Mouse (Mus musculus) limb, embryonic 12.5 days (tissue): ENCODE measurements around the gene Slit3. TPM values are rescaled to one million over a fixed set of nuclear protein-coding genes. Genes with fewer than 3 reads are reported as not detected.

Experiments used
- ATAC-seq: fragments of 200-750 bp; cut with Nextera tagmentation; 2 replicates; pipeline ENCODE4 v1.8.0; 2017; ENCODE audit warnings: low read depth, moderate TSS enrichment; ENCODE audit not compliant: insufficient number of reproducible peaks, insufficient read depth, low FRiP score, low TSS enrichment
- H3K27ac ChIP-seq: fragments of 300-500 bp; sonication (generic); 2 replicates; pipeline ENCODE4 v1.5.1; 2016; ENCODE audit warnings: mild to moderate bottlenecking, moderate library complexity
- H3K27me3 ChIP-seq: fragments of 300-500 bp; sonication (generic); 2 replicates; pipeline ENCODE4 v1.6.1; 2016; ENCODE audit warnings: mild to moderate bottlenecking, moderate library complexity
- H3K36me3 ChIP-seq: fragments of 300-500 bp; sonication (generic); 2 replicates; pipeline ENCODE4 v1.6.1; 2016; ENCODE audit warnings: mild to moderate bottlenecking, moderate library complexity
- H3K4me1 ChIP-seq: fragments of 300-500 bp; sonication (generic); replicated peaks from 2 replicates; pipeline ENCODE4 v1.6.1; 2016
- H3K4me2 ChIP-seq: fragments of 300-500 bp; sonication (generic); 2 replicates; pipeline ENCODE4 v1.6.1; 2016; ENCODE audit warnings: mild to moderate bottlenecking, moderate library complexity
- H3K4me3 ChIP-seq: fragments of 300-500 bp; sonication (generic); replicated peaks from 2 replicates; pipeline ENCODE4 v1.5.1; 2016; ENCODE audit warnings: mild to moderate bottlenecking
- H3K9ac ChIP-seq: fragments of 300-500 bp; sonication (generic); replicated peaks from 2 replicates; pipeline ENCODE4 v1.6.1; 2016; ENCODE audit warnings: mild to moderate bottlenecking, moderate library complexity
- H3K9me3 ChIP-seq: fragments of 300-500 bp; sonication (generic); 2 replicates; pipeline ENCODE4 v1.6.1; 2016; ENCODE audit warnings: mild to moderate bottlenecking, moderate library complexity
- WGBS: fragments of 180-500 bp; shearing (Covaris S2); methylation state at CpG from one replicate; pipeline ENCODE4 v1.1.7; 2016; 5-methylcytosine and 5-hydroxymethylcytosine counted together
- polyA plus RNA-seq: library from polyadenylated mRNA; unstranded; fragments of >200 nt; fragmentation: Nextera tagmentation; extraction: Ambion mirVana; gene quantifications from 2 replicates; pipeline ENCODE4 v1.2.1, GENCODE M21; 2016

Gene Slit3
- polyA plus RNA-seq, 1 experiment from 2014 or later: 29.7 TPM

DNA sequence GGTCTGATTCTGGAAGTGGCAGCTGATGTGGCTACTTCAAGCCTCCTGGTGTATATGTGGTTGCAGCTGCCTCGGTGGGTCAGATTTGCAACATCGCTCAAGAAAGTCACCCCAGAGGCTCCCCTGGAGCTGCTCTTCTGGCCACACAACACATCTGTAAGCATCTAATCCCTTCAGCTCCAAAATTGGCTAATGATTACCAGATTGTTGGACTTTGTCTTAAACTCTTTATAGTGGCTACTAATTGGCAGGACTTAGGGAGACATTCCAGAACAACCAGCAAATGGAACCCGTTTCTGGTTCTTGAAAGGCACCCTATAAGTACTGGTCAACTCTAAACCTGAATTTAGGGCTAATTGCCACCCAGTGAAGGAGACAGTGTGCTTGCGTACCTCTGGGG is 348.9 kb downstream of the Slit3 start:
- Histone ChIP-seq H3K4me1 (peaks cover 45% of the 10 kb centered on the region), H3K36me3 (no peaks in the 10 kb centered on the region), H3K27me3 (no peaks in the 10 kb centered on the region), H3K4me2 (no peak overlapping the region), H3K9me3 (no peaks in the 10 kb centered on the region), H3K9ac (no peak overlapping the region), H3K27ac (peak overlapping the region; percentile 43), H3K4me3 (no peak overlapping the region)
- WGBS: 23% methylated on average over 4 of the region's 4 CpGs
- ATAC-seq: 0 out of 2 replicates have a peak, but pooled peaks have one; percentile 21

DNA sequence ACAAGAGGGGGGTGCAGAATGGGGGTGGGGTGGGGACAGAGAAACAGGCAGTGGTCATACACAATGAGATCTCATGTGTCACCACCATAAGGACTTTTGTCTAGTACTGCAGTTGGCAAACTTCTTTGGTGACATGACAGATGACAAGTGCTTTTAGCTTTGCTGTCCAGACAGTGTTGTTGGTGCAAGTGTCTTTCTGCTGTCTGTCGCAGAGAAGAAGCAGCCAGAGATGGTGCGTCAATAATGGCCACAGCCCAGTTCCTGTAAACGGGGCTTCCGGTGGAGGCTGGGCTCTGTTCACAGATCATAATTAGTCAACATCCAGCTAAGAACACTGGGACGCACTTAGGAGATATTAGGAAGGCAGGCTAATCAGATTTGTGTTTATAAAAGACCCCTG is 349.8 kb downstream of the Slit3 start:
- H3K27me3 ChIP-seq: no peaks in the 10 kb centered on the region
- no peaks in the 10 kb centered on the region for H3K9me3 ChIP-seq
- no peak overlapping the region for H3K27ac ChIP-seq
- H3K4me3 ChIP-seq: no peak overlapping the region
- H3K4me1 ChIP-seq: peaks cover 52% of the 10 kb centered on the region
- H3K36me3 ChIP-seq: no peaks in the 10 kb centered on the region
- no peak for ATAC-seq
- no peak overlapping the region for H3K4me2 ChIP-seq
- WGBS: 60% methylated on average over 5 of the region's 5 CpGs
- H3K9ac ChIP-seq: no peak overlapping the region

DNA sequence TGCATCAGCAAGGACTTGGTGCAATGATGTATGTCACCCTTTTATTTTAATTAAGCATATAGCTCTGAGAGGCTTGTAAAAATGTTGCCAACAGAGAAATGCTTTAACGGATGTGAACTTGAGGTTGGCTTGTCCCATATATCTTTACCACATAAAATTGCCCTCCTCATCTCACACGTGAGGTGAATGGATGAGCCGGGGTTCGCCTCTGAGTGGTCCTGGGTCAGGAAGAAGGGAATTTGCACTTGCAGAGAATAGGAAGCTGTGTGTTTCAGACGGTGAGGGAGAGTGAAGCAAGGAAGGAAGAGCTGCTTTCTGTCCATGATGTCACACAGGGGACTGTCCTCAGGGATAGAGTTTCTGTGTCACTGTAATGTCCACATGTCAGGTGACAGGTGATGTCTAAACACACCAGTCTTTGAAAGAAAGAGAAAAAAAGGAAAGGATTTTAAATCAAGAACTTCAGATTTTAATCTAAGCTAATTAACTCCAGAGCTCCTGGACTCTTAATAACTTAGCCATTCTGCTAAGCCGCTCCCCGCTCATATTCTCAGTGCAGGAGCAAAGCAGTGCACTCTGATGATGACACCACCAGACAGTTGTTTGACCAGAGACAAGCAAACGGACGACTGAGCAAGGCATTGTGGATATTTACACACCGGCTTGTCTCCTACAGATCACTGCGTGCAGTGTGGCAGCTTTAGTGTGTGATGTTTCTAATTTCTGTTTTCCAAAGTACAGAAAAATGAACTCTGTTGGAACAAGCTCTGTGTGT is 352.0 kb downstream of the Slit3 start:
- H3K27ac ChIP-seq: no peak overlapping the region
- no peak for ATAC-seq
- no peak overlapping the region for H3K9ac ChIP-seq
- no peaks in the 10 kb centered on the region for H3K9me3 ChIP-seq
- H3K4me1 ChIP-seq: peaks cover 54% of the 10 kb centered on the region
- H3K36me3 ChIP-seq: no peaks in the 10 kb centered on the region
- H3K4me3 ChIP-seq: no peak overlapping the region
- no peak overlapping the region for H3K4me2 ChIP-seq
- 35% methylated on average over 11 of the region's 11 CpGs for WGBS
- H3K27me3 ChIP-seq: no peaks in the 10 kb centered on the region

DNA sequence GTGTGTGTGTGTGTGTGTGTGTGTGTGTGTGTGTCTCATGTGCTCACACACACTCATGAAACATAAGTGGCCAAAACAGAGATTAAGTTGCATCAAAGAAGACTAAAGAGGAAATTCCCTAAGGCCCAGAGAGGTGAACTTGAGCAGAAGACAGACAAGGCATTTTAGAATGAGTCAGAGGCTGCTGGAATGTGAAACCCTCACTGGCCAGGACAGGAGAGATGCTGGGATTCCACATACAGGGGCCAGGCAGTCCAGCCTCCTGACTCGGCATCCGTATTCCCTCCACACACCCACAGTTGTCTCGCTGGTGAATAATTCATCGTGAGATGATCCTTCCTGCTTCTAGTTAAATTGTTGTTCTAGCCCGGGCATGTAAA is 352.6 kb downstream of the Slit3 start:
- no peak overlapping the region for H3K9ac ChIP-seq
- WGBS: 80% methylated on average over 5 of the region's 5 CpGs
- H3K9me3 ChIP-seq: 0 out of 2 replicates have a peak, but pooled peaks cover 4% of the 10 kb centered on the region
- no peak overlapping the region for H3K27ac ChIP-seq
- peaks cover 51% of the 10 kb centered on the region for H3K4me1 ChIP-seq
- no peak overlapping the region for H3K4me2 ChIP-seq
- H3K4me3 ChIP-seq: no peak overlapping the region
- H3K36me3 ChIP-seq: no peaks in the 10 kb centered on the region; the same call in 1 of the 2 replicates
- H3K27me3 ChIP-seq: no peaks in the 10 kb centered on the region
- ATAC-seq: no peak

DNA sequence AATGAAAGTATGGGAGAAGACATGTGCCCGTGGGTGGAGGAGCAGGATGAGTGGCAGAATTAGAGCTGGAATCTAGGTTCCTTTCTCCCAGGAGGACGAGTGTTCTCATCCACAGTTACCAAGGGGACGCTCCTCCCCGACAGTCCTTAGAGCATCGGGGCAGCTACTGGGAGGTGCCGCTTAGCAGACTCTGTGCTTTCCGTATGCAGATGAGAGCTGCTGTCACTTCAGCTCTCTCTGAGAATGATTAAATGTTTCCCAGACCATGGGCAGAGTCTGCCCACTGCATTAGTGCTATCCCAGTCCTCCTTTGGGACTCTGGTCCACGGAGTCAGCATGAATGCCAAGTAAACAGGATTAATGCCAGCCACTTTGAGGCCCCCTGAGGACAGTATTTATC is 359.1 kb downstream of the Slit3 start:
- Histone ChIP-seq H3K4me3 (no peak overlapping the region), H3K27ac (no peak overlapping the region), H3K36me3 (no peaks in the 10 kb centered on the region; the same call in 1 of the 2 replicates), H3K9ac (no peak overlapping the region), H3K4me2 (no peak overlapping the region), H3K9me3 (0 out of 2 replicates have a peak, but pooled peaks cover 6% of the 10 kb centered on the region), H3K27me3 (no peaks in the 10 kb centered on the region), H3K4me1 (peaks cover 31% of the 10 kb centered on the region)
- ATAC-seq: no peak
- WGBS: 46% methylated on average over 8 of the region's 8 CpGs

DNA sequence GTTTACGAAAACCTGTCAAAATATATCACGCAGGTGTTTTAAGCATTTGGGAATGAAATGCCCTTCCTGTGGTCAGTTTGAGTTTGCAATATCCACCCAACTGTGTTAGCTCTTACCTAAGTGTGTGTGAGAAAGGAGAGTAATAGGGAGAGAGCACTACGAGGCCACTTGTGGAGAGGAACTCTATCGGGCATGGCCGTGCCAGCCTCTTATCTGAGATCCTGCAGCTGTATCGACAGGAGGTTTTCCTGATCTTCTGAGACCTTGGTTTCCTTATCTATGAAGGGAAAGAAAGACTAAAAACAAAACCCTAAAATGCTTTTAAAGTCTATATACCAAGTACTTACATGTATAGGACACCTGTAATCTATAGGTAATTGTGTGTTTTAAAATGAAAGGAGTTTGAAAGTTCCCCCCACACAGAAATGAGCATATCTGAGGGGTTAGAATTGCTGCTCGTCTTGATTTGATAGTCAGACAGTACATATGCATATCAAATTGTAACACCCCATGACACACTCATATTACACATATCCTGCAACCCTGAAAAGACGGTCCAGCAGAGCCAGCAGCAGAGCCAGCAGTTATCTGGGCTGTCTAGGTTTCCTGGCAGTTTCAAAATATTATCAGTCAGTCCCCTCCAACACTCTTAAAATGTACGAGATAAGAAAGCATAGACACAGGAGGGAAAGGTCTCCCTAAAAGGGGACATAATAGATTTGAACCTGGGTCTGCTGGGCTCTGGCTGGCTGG is 360.8 kb downstream of the Slit3 start:
- ATAC-seq: no peak
- no peaks in the 10 kb centered on the region; the same call in 1 of the 2 replicates for H3K36me3 ChIP-seq
- WGBS: 88% methylated on average over 9 of the region's 9 CpGs
- H3K9me3 ChIP-seq: 0 out of 2 replicates have a peak, but pooled peaks cover 6% of the 10 kb centered on the region
- H3K4me1 ChIP-seq: peaks cover 30% of the 10 kb centered on the region
- H3K4me3 ChIP-seq: no peak overlapping the region
- no peaks in the 10 kb centered on the region for H3K27me3 ChIP-seq
- H3K9ac ChIP-seq: no peak overlapping the region
- no peak overlapping the region for H3K27ac ChIP-seq
- no peak overlapping the region for H3K4me2 ChIP-seq

DNA sequence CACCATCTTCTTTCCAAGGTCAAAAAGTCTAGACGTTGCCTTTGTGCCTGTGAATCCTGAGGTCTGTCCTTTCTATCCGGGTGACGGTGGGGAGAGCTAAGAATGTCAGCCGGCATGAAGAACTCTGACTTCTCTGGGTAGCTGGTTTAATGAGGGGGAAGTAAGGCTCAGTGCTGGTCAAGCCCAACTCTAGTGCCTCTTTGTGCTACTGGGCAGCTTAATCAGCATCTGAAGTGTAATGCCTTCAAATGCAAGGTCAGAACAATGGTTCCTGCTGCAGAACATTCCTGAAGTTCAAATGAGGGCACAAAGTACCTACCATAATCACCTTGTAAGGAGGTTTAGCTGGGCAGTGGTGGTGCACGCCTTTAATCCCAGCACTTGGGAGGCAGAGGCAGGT is 366.9 kb downstream of the Slit3 start:
- Histone ChIP-seq H3K4me1 (peaks cover 38% of the 10 kb centered on the region), H3K27ac (no peak overlapping the region), H3K9ac (no peak overlapping the region), H3K4me2 (no peak overlapping the region), H3K9me3 (no peaks in the 10 kb centered on the region), H3K4me3 (no peak overlapping the region), H3K36me3 (no peaks in the 10 kb centered on the region), H3K27me3 (no peaks in the 10 kb centered on the region)
- ATAC-seq: no peak
- 86% methylated on average over 5 of the region's 5 CpGs for WGBS

DNA sequence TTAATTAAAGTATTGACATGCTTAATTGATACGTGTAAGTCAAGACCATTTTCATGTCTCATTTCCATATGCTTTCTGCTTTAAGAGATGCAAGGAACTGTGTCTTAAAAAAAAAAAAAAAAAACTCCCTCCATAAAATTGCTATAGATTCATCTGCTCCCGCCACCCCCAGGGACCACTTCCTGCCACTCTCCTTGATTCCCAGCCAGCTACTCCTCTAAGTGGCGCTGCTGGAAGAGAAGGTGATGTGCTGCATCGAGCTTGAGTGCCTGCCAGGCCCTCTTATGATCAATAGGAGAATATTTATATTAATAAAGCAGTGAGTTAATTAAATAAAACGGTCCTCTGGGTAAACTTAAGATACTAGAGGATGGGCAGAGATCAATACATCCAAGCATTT is 370.7 kb downstream of the Slit3 start:
- Histone ChIP-seq H3K27ac (no peak overlapping the region), H3K4me3 (no peak overlapping the region), H3K27me3 (no peaks in the 10 kb centered on the region), H3K4me2 (no peak overlapping the region), H3K4me1 (peaks cover 19% of the 10 kb centered on the region), H3K9me3 (no peaks in the 10 kb centered on the region), H3K9ac (no peak overlapping the region), H3K36me3 (no peaks in the 10 kb centered on the region)
- WGBS: 51% methylated on average over 5 of the region's 5 CpGs
- ATAC-seq: no peak

DNA sequence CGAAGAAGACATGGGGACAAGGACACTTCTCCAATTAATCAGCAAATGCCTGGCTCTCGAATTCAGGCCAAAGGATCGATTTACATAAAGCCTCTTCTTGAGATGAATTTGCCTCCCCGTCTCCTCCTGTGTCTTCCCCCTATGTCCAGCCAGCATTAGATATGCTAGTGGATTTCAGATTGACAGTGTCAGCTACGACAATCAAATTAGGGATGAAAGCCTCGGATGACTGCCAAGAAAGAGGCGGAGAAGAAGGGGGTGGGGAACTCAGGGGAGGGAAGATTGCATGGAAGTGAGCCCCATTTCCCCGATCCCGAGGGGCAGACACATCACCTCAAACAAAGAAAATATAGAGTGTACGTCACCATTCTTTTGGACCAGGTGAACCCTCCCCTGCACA is 375.9 kb downstream of the Slit3 start:
- Histone ChIP-seq H3K9me3 (no peaks in the 10 kb centered on the region), H3K4me2 (no peak overlapping the region), H3K9ac (no peak overlapping the region), H3K36me3 (no peaks in the 10 kb centered on the region), H3K4me3 (no peak overlapping the region), H3K27ac (no peak overlapping the region), H3K27me3 (no peaks in the 10 kb centered on the region), H3K4me1 (peaks cover 16% of the 10 kb centered on the region)
- WGBS: 88% methylated on average over 10 of the region's 10 CpGs
- no peak for ATAC-seq

DNA sequence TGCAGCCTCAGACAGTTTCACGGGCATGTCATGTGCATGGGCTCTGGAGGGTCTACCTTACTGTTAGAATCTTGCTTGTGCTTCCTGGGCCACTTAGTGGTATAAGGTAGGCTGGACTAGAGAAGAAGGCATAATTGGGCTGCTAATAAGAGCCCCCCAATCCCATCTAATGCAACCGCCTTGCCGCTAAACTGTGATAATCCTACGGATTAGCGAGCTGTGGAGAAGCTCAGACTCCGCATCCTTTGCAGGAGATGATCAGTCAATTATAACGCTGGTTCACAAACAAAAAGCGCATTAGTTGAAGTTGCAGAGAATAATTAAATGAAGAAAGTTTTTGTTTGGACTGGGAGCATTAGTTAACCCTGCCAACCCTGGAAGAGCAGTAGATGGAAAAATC is 376.9 kb downstream of the Slit3 start:
- Histone ChIP-seq H3K9me3 (no peaks in the 10 kb centered on the region), H3K9ac (no peak overlapping the region), H3K27ac (no peak overlapping the region), H3K27me3 (no peaks in the 10 kb centered on the region), H3K4me3 (no peak overlapping the region), H3K4me1 (peaks cover 18% of the 10 kb centered on the region), H3K4me2 (no peak overlapping the region), H3K36me3 (no peaks in the 10 kb centered on the region)
- ATAC-seq: no peak
- whole genome bisulfite sequencing: 85% methylated on average over 8 of the region's 8 CpGs

DNA sequence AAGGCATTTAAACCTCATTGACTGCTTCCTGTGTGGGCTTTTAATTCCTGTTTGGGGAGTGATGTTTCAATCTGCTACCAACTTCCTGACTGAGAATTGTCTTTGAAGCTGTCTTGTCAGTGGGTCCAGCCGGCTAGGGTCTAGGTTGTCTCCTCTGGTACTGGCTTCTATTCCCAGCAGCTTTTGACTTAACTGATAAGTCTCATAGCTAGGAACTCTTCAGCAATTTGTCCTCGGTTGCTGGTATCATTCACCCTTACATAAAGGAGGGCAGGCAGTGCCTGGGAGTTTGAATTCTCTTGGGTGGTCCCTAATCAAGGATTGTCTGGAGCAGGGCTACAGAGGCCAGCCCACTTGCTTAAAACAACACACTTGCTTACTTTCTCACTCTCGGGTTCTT is 381.1 kb downstream of the Slit3 start:
- no peaks in the 10 kb centered on the region for H3K27me3 ChIP-seq
- ATAC-seq: no peak
- no peak overlapping the region for H3K27ac ChIP-seq
- H3K4me1 ChIP-seq: peaks cover 47% of the 10 kb centered on the region
- no peak overlapping the region for H3K9ac ChIP-seq
- no peak overlapping the region for H3K4me3 ChIP-seq
- no peak overlapping the region for H3K4me2 ChIP-seq
- WGBS: 15% methylated on average over 3 of the region's 3 CpGs
- H3K9me3 ChIP-seq: no peaks in the 10 kb centered on the region
- no peaks in the 10 kb centered on the region for H3K36me3 ChIP-seq
